In the genomic region with DNA sequence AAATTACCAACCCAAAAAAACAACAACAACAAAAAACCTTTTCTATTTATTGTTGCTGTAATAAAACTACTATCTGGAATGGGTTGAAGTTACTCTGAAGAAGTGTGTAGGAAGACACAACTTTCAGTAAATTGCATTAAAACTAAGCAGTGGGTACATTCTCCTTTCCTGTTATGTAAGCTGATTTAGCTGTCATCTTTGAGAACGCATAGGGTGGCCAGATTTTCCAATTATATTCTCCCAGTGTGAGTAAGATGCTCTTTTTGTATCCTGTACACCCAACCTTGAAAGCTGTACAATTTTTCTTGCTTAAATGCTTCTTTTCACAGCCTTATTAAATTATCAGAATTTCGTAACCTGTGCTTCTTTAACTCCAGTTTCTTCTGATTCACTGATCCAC, we compare ENCODE assay signal across 37 mouse cellular contexts. TPM values are rescaled to one million over a fixed set of nuclear protein-coding genes. Genes with fewer than 3 reads are reported as not detected.
"Had no signal": no experiment of that assay in that cellular context is flagged by ENCODE, and none has a peak within 500 bp of the region (broad histone marks: within the 10 kb centered on the region; RNA-seq: fewer than 3 reads in every experiment).

No protein-coding gene starts in this region.

- H3K36me3 ChIP-seq: heart, embryonic 10.5 days; heart, embryonic 13.5 days; heart, embryonic 15.5 days; hindbrain, embryonic 10.5 days; hindbrain, embryonic 12.5 days; hindbrain, embryonic 13.5 days; hindbrain, embryonic 15.5 days; intestine, embryonic 15.5 days; kidney, embryonic 15.5 days had no signal

- H3K9ac ChIP-seq: heart, embryonic 13.5 days; heart, embryonic 15.5 days; hindbrain, embryonic 12.5 days; hindbrain, embryonic 13.5 days; hindbrain, embryonic 14.5 days; hindbrain, embryonic 15.5 days; intestine, embryonic 15.5 days; kidney, embryonic 15.5 days had no signal

- H3K4me2 ChIP-seq: heart, embryonic 11.5 days; heart, embryonic 13.5 days; heart, embryonic 15.5 days; hindbrain, embryonic 12.5 days; hindbrain, embryonic 13.5 days; hindbrain, embryonic 14.5 days; hindbrain, embryonic 15.5 days; intestine, embryonic 15.5 days; kidney, embryonic 15.5 days had no signal

- ATAC-seq: hindbrain, embryonic 16.5 days; hindbrain, postnatal 0 days; inflammation-experienced regulatory T-cells, adult 6 months; intestine, embryonic 15.5 days; intestine, embryonic 16.5 days; intestine, postnatal 0 days had no signal

- H3K27me3 ChIP-seq: heart, embryonic 13.5 days; heart, embryonic 15.5 days; hindbrain, embryonic 12.5 days; hindbrain, embryonic 13.5 days; hindbrain, embryonic 15.5 days; intestine, embryonic 15.5 days; kidney, embryonic 15.5 days had no signal

- DNase-seq: heart, postnatal 10 days; heart, postnatal 14 days; heart, postnatal 36 days; heart, postnatal 4 days; kidney, adult 11 months; kidney, adult 18-20 months; kidney, adult 2 months; kidney, adult 8-10 months; kidney, adult 9 months; kidney, postnatal 10 days; kidney, postnatal 14 days; kidney, postnatal 25 days; kidney, postnatal 36 days; kidney, postnatal 4 days; layer of hippocampus, adult 9-11 months; layer of hippocampus, postnatal 36 days had no signal

- H3K27ac ChIP-seq: heart, embryonic 10.5 days; heart, embryonic 13.5 days; heart, embryonic 15.5 days; hindbrain, embryonic 10.5 days; hindbrain, embryonic 12.5 days; hindbrain, embryonic 13.5 days; hindbrain, embryonic 14.5 days; hindbrain, embryonic 15.5 days; hindbrain, postnatal 0 days; intestine, embryonic 15.5 days; kidney, embryonic 15.5 days; kidney, postnatal 0 days; layer of hippocampus, adult 2 months; left cerebral cortex, adult 2 months had no signal

- H3K4me3 ChIP-seq: heart, embryonic 10.5 days; heart, embryonic 13.5 days; heart, embryonic 15.5 days; hindbrain, embryonic 10.5 days; hindbrain, embryonic 12.5 days; hindbrain, embryonic 13.5 days; hindbrain, embryonic 15.5 days; intestine, embryonic 15.5 days; kidney, embryonic 15.5 days; layer of hippocampus, adult 2 months; left cerebral cortex, adult 2 months had no signal

- H3K4me1 ChIP-seq: heart, embryonic 10.5 days; heart, embryonic 13.5 days; heart, embryonic 15.5 days; hindbrain, embryonic 10.5 days; hindbrain, embryonic 12.5 days; hindbrain, embryonic 13.5 days; hindbrain, embryonic 15.5 days; intestine, embryonic 15.5 days; kidney, embryonic 15.5 days had no signal

- H3K9me3 ChIP-seq: heart, embryonic 10.5 days; heart, embryonic 13.5 days; heart, embryonic 15.5 days; hindbrain, embryonic 10.5 days; hindbrain, embryonic 12.5 days; hindbrain, embryonic 13.5 days; hindbrain, embryonic 15.5 days; intestine, embryonic 15.5 days; kidney, embryonic 15.5 days had no signal

RNA-seq across cellular contexts. Expression of a gene that starts 26.1 kb away (rescaled TPM):
- total RNA-seq: hematopoietic stem cell, adult 5-6 weeks had no signal
- polyA plus RNA-seq: inflammation-experienced regulatory T-cells, adult 6 months; large intestine, adult 2 months had no signal
